Mouse (Mus musculus) limb, embryonic 11.5 days (tissue): Measurements from ENCODE around the gene Krtap19-3. TPM values are rescaled to one million over a fixed set of nuclear protein-coding genes. Genes with fewer than 3 reads are reported as not detected.

Source experiments
- ATAC-seq: fragments of 200-750 bp; cut with Nextera tagmentation; 2 replicates; pipeline ENCODE4 v1.8.0; 2017; ENCODE audit warnings: low read depth; ENCODE audit not compliant: insufficient number of reproducible peaks, low FRiP score, low TSS enrichment
- DNase-seq: peaks from one replicate; pipeline ENCODE4 v3.0.0-alpha.2; 2015; ENCODE audit warnings: low spot score
- H3K27ac ChIP-seq: fragments of 300-500 bp; sonication (generic); replicated peaks from 2 replicates; pipeline ENCODE4 v1.5.1; 2014; ENCODE audit warnings: low read depth, mild to moderate bottlenecking, low read length
- H3K27me3 ChIP-seq: fragments of 300-500 bp; sonication (generic); 2 replicates; pipeline ENCODE4 v1.6.1; 2014; ENCODE audit warnings: mild to moderate bottlenecking, low read length, mixed read lengths; ENCODE audit not compliant: control insufficient read depth, insufficient read depth
- H3K36me3 ChIP-seq: fragments of 300-500 bp; sonication (generic); 2 replicates; pipeline ENCODE4 v1.6.1; 2014; ENCODE audit warnings: mild to moderate bottlenecking, low read length, moderate library complexity, mixed read lengths; ENCODE audit not compliant: control insufficient read depth, insufficient read depth
- H3K4me1 ChIP-seq: fragments of 300-500 bp; sonication (generic); 2 replicates; pipeline ENCODE4 v1.6.1; 2014; ENCODE audit warnings: low read length, mixed read lengths; ENCODE audit not compliant: control insufficient read depth, insufficient read depth
- H3K4me2 ChIP-seq: fragments of 300-500 bp; sonication (generic); 2 replicates; pipeline ENCODE4 v1.6.1; 2014; ENCODE audit warnings: low read depth, mild to moderate bottlenecking, moderate library complexity; ENCODE audit not compliant: severe bottlenecking
- H3K4me3 ChIP-seq: fragments of 300-500 bp; sonication (generic); 2 replicates; pipeline ENCODE4 v1.5.1; 2014; ENCODE audit warnings: low read depth, low read length
- H3K9ac ChIP-seq: fragments of 300-500 bp; sonication (generic); 2 replicates; pipeline ENCODE4 v1.6.1; 2014; ENCODE audit warnings: mild to moderate bottlenecking, low read length
- H3K9me3 ChIP-seq: fragments of 300-500 bp; sonication (generic); 2 replicates; pipeline ENCODE4 v1.6.1; 2016; ENCODE audit warnings: low read length; ENCODE audit not compliant: control insufficient read depth
- WGBS: fragments of 180-500 bp; shearing (Covaris S2); extraction: QIAGEN DNeasy Blood & Tissue Kit; methylation state at CpG from one replicate; pipeline ENCODE4 v1.1.7; 2014; 5-methylcytosine and 5-hydroxymethylcytosine counted together
- polyA plus RNA-seq: library from polyadenylated mRNA; unstranded; fragments of >200 nt; fragmentation: Nextera tagmentation; extraction: Ambion mirVana; gene quantifications from 2 replicates; pipeline ENCODE4 v1.2.1, GENCODE M21; 2014

Krtap19-3 gene
- polyA plus RNA-seq, result not detected in 2 replicates

DNA sequence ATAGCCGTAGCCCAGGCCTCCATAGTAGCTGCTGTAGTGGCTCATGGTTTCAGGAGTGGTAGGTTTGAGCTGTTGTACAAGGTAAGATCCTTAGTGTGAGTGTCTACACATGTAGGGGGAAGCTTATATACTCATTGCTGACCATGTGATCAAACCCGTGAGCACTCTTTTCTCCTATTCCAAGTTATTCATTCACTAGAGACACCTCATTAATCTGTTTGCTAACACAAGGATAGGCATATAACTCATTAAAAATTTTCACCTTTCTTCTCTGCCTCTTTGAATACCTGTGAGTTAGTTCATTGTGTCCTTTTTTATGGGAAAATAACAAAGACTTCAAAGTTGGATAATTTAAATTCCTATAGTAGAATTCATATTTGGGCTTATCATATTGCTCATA lies at the start of gene Krtap19-3:
TSS of gene Krtap19-3 (minus strand) at position 101 of the 400 bp plus-strand sequence.
- Histone ChIP-seq H3K4me2 (no peak within 1 kb of the TSS), H3K4me3 (no peak within 1 kb of the TSS), H3K4me1 (no peaks in the 10 kb centered on the region), H3K9ac (no peak within 1 kb of the TSS), H3K27ac (no peak within 1 kb of the TSS), H3K36me3 (no peaks in the 10 kb centered on the region), H3K27me3 (no peaks in the 10 kb centered on the region), H3K9me3 (no peaks in the 10 kb centered on the region)
- ATAC-seq (no peak), DNase-seq (no peak)
- WGBS, result 88% methylated on average over 2 of the region's 2 CpGs

- Histone ChIP-seq H3K4me3 (no peak within 1 kb of the TSS), H3K9me3 (no peaks in the 10 kb centered on the region), H3K4me2 (no peak within 1 kb of the TSS), H3K36me3 (no peaks in the 10 kb centered on the region), H3K9ac (no peak within 1 kb of the TSS), H3K27me3 (no peaks in the 10 kb centered on the region), H3K27ac (no peak within 1 kb of the TSS), H3K4me1 (no peaks in the 10 kb centered on the region)
- DNase-seq (no peak), ATAC-seq (no peak)
- WGBS, result 92% methylated on average over 6 of the region's 6 CpGs
Observed at GRCm38 (mm10) chr16:88896357-88896756, 18.5 kb upstream of the Krtap19-3 start, which contains the start of gene Krtap19-5. TSS of gene Krtap19-5 (minus strand) at chr16:88896457.

DNA sequence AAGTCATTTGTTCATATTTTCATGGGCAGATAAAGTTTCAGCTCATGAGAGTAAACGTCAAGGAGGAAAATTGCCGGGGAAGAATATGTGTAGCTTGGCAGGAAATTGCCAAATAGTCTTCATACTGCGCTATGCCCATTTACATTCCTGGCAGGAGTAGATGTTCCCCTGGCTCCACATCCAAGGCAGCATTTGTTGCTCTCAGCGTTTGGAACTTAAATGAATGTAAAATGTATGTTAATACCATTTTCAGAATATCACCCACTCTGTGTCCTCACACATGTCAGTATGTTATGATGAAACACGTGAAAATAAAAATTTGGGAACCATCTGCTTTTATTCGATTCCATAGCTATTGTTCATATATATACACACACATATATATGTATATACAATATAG lies 9.0 kb upstream of the Krtap19-3 start:
- WGBS, result 91% methylated on average over 6 of the region's 6 CpGs

GRCm38 (mm10) chr16:88884989-88885388 lies 7.2 kb upstream of the Krtap19-3 start, which contains the start of gene Krtap19-4:
TSS of gene Krtap19-4 (minus strand) at chr16:88885089.
- no peaks in the 10 kb centered on the region for H3K36me3 ChIP-seq
- H3K4me1 ChIP-seq, result no peaks in the 10 kb centered on the region
- no peak within 1 kb of the TSS for H3K4me2 ChIP-seq
- no peak within 1 kb of the TSS for H3K9ac ChIP-seq
- H3K4me3 ChIP-seq, result no peak within 1 kb of the TSS
- no peak for ATAC-seq
- no peaks in the 10 kb centered on the region for H3K27me3 ChIP-seq
- no peaks in the 10 kb centered on the region for H3K9me3 ChIP-seq
- no peak for DNase-seq
- H3K27ac ChIP-seq, result no peak within 1 kb of the TSS
- WGBS, result 90% methylated on average over 5 of the region's 5 CpGs

More for the DNA sequence above, 9.0 kb upstream of the Krtap19-3 start:
- no peaks in the 10 kb centered on the region for H3K4me1 ChIP-seq
- DNase-seq (no peak), ATAC-seq (no peak)
- H3K9me3 ChIP-seq, result no peaks in the 10 kb centered on the region
- H3K4me2 ChIP-seq, result no peak overlapping the region
- H3K36me3 ChIP-seq, result no peaks in the 10 kb centered on the region
- H3K9ac ChIP-seq, result no peak overlapping the region
- no peak overlapping the region for H3K4me3 ChIP-seq
- no peaks in the 10 kb centered on the region for H3K27me3 ChIP-seq
- H3K27ac ChIP-seq, result no peak overlapping the region

- ATAC-seq, result no peak
- Histone ChIP-seq H3K9me3 (no peaks in the 10 kb centered on the region), H3K27me3 (no peaks in the 10 kb centered on the region), H3K4me2 (no peak within 1 kb of the TSS), H3K27ac (no peak within 1 kb of the TSS), H3K9ac (no peak within 1 kb of the TSS), H3K4me3 (no peak within 1 kb of the TSS), H3K36me3 (no peaks in the 10 kb centered on the region), H3K4me1 (no peaks in the 10 kb centered on the region)
- no peak for DNase-seq
- WGBS, result 90% methylated on average over 3 of the region's 3 CpGs
Observed at GRCm38 (mm10) chr16:88874169-88874568, 3.7 kb downstream of the Krtap19-3 start, which contains the start of gene Krtap19-2. TSS of gene Krtap19-2 (minus strand) at chr16:88874269.

DNA sequence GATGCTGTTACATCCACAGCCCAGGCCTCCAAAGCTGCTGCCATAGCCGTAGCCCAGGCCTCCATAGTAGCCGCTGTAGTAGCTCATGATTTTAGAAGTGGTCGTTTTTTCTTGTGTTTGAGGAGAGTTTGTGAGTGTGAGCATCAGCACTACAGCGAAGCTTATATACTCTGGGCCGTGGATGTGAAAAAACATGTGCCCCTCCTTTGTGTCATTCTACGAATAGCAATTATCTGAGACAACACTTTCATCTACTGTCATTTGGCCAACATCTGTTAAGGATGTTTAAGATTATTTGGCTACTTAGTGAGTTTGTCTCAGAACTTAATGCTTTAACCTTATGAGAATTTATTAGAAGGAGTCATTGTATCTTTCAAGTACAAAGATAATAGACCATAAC lies 8.5 kb downstream of the Krtap19-3 start, which contains the start of gene Krtap19-1:
TSS of gene Krtap19-1 (minus strand) at position 101 of the 400 bp plus-strand sequence.
- Histone ChIP-seq H3K4me3 (no peak within 1 kb of the TSS), H3K9me3 (no peaks in the 10 kb centered on the region), H3K9ac (no peak within 1 kb of the TSS), H3K27ac (no peak within 1 kb of the TSS), H3K27me3 (no peaks in the 10 kb centered on the region), H3K4me2 (no peak within 1 kb of the TSS), H3K36me3 (no peaks in the 10 kb centered on the region), H3K4me1 (no peaks in the 10 kb centered on the region)
- DNase-seq (no peak), ATAC-seq (no peak)
- WGBS, result 88% methylated on average over 6 of the region's 6 CpGs

GRCm38 (mm10) chr16:88864887-88865407 lies 12.9 kb downstream of the Krtap19-3 start:
- 71% methylated on average over 4 of the region's 4 CpGs for WGBS

GRCm38 (mm10) chr16:88851450-88851849 lies 26.4 kb downstream of the Krtap19-3 start:
- no peak overlapping the region for H3K9ac ChIP-seq
- no peaks in the 10 kb centered on the region for H3K27me3 ChIP-seq
- no peaks in the 10 kb centered on the region for H3K4me1 ChIP-seq
- WGBS, result 9% methylated on average over 5 of the region's 5 CpGs
- H3K36me3 ChIP-seq, result no peaks in the 10 kb centered on the region
- H3K4me3 ChIP-seq, result no peak overlapping the region
- no peak overlapping the region for H3K4me2 ChIP-seq
- ATAC-seq (no peak), DNase-seq (peak; percentile 52)
- H3K9me3 ChIP-seq, result no peaks in the 10 kb centered on the region
- no peak overlapping the region for H3K27ac ChIP-seq

More at GRCm38 (mm10) chr16:88864887-88865407, 12.9 kb downstream of the Krtap19-3 start:
- H3K9ac ChIP-seq, result no peak overlapping the region
- no peak overlapping the region for H3K4me3 ChIP-seq
- no peaks in the 10 kb centered on the region for H3K4me1 ChIP-seq
- no peaks in the 10 kb centered on the region for H3K27me3 ChIP-seq
- 0 out of 2 replicates have a peak, but pooled peaks have one; percentile 47 for ATAC-seq
- H3K27ac ChIP-seq, result no peak overlapping the region
- H3K36me3 ChIP-seq, result no peaks in the 10 kb centered on the region
- H3K9me3 ChIP-seq, result no peaks in the 10 kb centered on the region
- no peak for DNase-seq
- no peak overlapping the region for H3K4me2 ChIP-seq
